Mouse (Mus musculus) stomach, embryonic 14.5 days (tissue): ENCODE measurements around the gene Nyx. TPM values are rescaled to one million over a fixed set of nuclear protein-coding genes. Genes with fewer than 3 reads are reported as not detected.

Experiments
- ATAC-seq: fragments of 200-750 bp; cut with Nextera tagmentation; 2 replicates; pipeline ENCODE4 v1.8.0; 2017; ENCODE audit warnings: low read depth, moderate TSS enrichment; ENCODE audit not compliant: insufficient number of reproducible peaks, insufficient read depth, low FRiP score
- H3K27ac ChIP-seq: fragments of 300-500 bp; sonication (generic); 2 replicates; pipeline ENCODE4 v1.5.1; 2014; ENCODE audit warnings: mild to moderate bottlenecking, low read length, moderate library complexity, mixed read lengths
- H3K27me3 ChIP-seq: fragments of 300-500 bp; sonication (generic); 2 replicates; pipeline ENCODE4 v1.6.1; 2014; ENCODE audit warnings: low read length, control low read depth, mixed read lengths; ENCODE audit not compliant: control insufficient read depth, insufficient read depth
- H3K36me3 ChIP-seq: fragments of 300-500 bp; sonication (generic); 2 replicates; pipeline ENCODE4 v1.6.1; 2014; ENCODE audit warnings: mild to moderate bottlenecking, control low read depth, low read length, moderate library complexity, mixed read lengths; ENCODE audit not compliant: control insufficient read depth, insufficient read depth
- H3K4me1 ChIP-seq: fragments of 300-500 bp; sonication (generic); 2 replicates; pipeline ENCODE4 v1.6.1; 2014; ENCODE audit warnings: low read length, control low read depth, mixed read lengths; ENCODE audit not compliant: control insufficient read depth, insufficient read depth
- H3K4me2 ChIP-seq: fragments of 300-500 bp; sonication (generic); replicated peaks from 2 replicates; pipeline ENCODE4 v1.6.1; 2014; ENCODE audit warnings: low read depth, low read length, control low read depth
- H3K4me3 ChIP-seq: fragments of 300-500 bp; sonication (generic); 2 replicates; pipeline ENCODE4 v1.5.1; 2014; ENCODE audit warnings: low read depth, low read length, control low read depth
- H3K9ac ChIP-seq: fragments of 300-500 bp; sonication (generic); replicated peaks from 2 replicates; pipeline ENCODE4 v1.6.1; 2014; ENCODE audit warnings: low read depth, mild to moderate bottlenecking, control low read depth, low read length, moderate library complexity, mixed read lengths
- H3K9me3 ChIP-seq: fragments of 300-500 bp; sonication (generic); 2 replicates; pipeline ENCODE4 v1.6.1; 2016; ENCODE audit warnings: low read depth, low read length, control low read depth; ENCODE audit not compliant: control insufficient read depth
- WGBS: fragments of 180-500 bp; shearing (Covaris S2); extraction: QIAGEN DNeasy Blood & Tissue Kit; methylation state at CpG from one replicate; pipeline ENCODE4 v1.1.7; 2014; 5-methylcytosine and 5-hydroxymethylcytosine counted together
- polyA plus RNA-seq: library from polyadenylated mRNA; unstranded; fragments of >200 nt; fragmentation: Nextera tagmentation; extraction: Ambion mirVana; gene quantifications from 2 replicates; pipeline ENCODE4 v1.2.1, GENCODE M21; 2014

The Nyx gene
- polyA plus RNA-seq, 1 experiment from 2014 or later = not detected

DNA sequence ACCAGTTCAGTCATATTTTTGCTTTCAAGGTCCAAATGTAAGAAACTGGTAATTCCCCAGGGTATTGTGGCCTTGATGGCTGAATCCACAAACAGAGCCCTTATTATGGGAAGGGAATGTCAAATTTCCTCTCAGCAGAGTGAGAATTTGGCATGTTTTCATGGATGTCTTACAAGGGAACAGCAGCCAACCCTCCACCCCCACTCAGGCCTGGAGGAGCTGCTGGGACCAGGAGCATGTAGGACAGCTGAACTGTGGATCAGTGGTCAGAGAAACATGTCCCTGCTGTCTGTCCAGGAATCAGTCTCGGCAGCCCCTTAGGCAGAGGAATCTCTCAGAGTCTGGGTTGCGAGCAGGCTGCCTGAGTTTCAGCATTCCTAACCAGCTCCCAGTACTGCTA lies 771 bp downstream of the Nyx start:
- WGBS = 88% methylated on average over 2 of the region's 2 CpGs
- H3K27ac ChIP-seq = no peak overlapping the region
- H3K4me3 ChIP-seq = no peak overlapping the region
- H3K9me3 ChIP-seq = no peaks in the 10 kb centered on the region
- no peak overlapping the region for H3K9ac ChIP-seq
- H3K4me1 ChIP-seq = no peaks in the 10 kb centered on the region
- no peaks in the 10 kb centered on the region for H3K36me3 ChIP-seq
- no peaks in the 10 kb centered on the region for H3K27me3 ChIP-seq
- H3K4me2 ChIP-seq = no peak overlapping the region
- no peak for ATAC-seq

DNA sequence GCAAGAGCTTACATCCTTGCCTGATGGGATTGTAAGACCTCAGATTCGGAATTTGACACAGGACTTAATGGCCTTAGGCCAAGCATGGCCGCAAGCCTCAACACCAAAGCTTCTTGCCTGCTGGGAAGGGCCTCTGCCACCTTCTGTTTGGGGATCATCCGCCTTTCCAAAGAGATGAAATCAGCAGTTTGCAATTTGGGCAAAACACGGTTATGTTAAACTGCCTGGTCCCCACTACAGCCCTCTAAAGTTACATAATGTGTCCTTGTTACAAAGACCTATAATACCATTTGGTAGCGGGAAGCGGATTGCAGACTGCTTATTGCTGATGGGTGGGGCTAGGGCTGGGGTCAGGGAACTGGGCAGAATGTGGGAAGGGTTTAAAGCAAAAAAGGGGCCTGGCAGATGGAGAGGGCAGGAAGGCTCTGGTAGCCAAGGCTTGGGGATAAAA lies 1.2 kb downstream of the Nyx start:
- H3K9ac ChIP-seq = no peak overlapping the region
- H3K4me1 ChIP-seq = no peaks in the 10 kb centered on the region
- WGBS = 70% methylated on average over 6 of the region's 6 CpGs
- no peaks in the 10 kb centered on the region for H3K9me3 ChIP-seq
- no peak overlapping the region for H3K4me3 ChIP-seq
- ATAC-seq = no peak
- H3K4me2 ChIP-seq = no peak overlapping the region
- H3K27me3 ChIP-seq = no peaks in the 10 kb centered on the region
- H3K36me3 ChIP-seq = no peaks in the 10 kb centered on the region
- no peak overlapping the region for H3K27ac ChIP-seq

DNA sequence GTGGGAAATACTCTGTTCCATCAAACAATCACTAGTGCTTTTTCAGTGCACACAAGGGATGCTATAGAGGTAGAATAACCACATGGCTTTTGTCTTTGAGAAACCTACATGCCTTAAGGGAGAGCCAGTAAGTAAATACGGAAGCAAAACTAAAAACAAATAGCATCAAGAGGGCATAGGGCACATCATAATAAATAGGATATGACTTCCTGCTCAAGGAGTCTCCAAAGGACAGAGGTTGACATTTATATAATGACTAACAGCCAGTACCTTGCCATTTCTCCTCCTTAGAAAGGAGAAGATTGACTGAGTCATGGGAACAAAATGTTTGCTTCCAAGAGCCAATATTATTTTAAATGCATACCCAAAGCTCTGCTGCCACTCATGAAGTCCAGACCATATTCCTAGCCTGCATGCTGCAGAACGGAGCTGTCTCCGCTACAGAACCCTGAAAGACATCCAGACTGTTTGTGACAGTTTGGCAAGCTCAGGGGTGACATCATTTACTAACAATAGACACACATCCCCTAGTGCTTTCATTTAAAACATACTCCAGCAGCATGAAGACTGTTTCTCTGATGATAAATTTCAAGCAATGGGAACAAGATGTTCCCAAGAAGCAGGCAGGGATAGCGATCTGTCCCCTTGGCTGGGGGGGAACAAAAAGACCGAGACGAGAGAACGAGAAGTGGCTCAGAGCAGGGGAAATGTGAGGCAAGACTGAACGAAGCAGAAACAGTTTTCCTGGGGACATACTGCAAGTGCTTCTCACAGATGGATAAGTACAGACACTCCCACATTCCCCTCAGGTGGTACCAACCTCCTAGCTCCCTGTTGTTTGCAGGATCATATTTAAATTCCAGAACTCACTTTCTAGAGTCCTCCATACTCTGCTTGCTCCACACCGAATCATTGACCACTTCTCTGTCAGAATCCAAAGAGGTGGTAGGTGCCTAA lies 3.5 kb downstream of the Nyx start:
- H3K27ac ChIP-seq = no peak overlapping the region
- no peaks in the 10 kb centered on the region for H3K4me1 ChIP-seq
- H3K4me3 ChIP-seq = no peak overlapping the region
- H3K4me2 ChIP-seq = no peak overlapping the region
- WGBS = 64% methylated on average over 9 of the region's 9 CpGs
- no peak for ATAC-seq
- H3K9me3 ChIP-seq = no peaks in the 10 kb centered on the region
- H3K9ac ChIP-seq = no peak overlapping the region
- no peaks in the 10 kb centered on the region for H3K27me3 ChIP-seq
- no peaks in the 10 kb centered on the region for H3K36me3 ChIP-seq

DNA sequence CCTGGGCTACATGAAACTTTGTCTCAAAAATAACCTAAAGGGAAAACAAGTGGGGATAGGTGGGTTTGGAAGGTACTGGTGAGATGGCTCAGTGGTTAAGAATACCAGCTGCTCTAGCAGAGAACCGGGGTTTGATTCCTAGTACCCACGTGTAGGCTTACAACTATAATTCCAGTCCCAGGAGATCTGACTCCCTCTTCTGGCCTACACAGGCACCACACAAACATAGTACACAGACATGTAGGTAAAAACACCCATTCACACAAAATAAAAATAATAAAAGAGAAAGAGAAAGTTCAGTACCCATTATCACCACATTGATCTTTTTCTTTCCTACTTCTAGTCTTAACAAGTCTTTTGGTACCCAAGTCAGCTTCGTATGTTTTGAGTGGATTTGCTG lies 6.0 kb downstream of the Nyx start:
- H3K4me1 ChIP-seq = no peaks in the 10 kb centered on the region
- no peak overlapping the region for H3K9ac ChIP-seq
- H3K9me3 ChIP-seq = no peaks in the 10 kb centered on the region
- no peaks in the 10 kb centered on the region for H3K36me3 ChIP-seq
- H3K4me2 ChIP-seq = no peak overlapping the region
- ATAC-seq = no peak
- no peaks in the 10 kb centered on the region for H3K27me3 ChIP-seq
- H3K4me3 ChIP-seq = no peak overlapping the region
- 85% methylated on average over 3 of the region's 3 CpGs for WGBS
- no peak overlapping the region for H3K27ac ChIP-seq

DNA sequence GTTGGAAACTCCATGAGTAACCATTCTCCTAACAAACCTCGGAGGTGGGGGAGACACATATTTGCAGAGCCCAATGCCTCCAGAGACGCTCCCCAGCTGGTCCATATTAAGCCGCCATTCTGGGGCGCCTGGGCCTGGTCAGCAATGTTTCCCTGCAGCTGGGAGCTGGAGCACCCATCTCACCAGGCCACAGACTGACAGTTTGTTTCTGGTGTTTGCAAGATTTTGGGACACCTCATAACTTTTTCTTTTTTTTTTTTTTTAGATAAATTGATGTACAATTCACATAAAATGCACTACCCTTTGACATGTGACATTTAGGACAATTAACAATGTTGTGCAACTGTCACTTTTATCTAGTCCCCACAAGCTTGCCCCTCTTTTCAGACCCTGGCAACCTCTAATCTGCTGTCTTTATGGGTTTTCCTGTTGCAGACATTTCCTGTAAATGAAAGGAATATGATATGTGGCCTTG lies 6.9 kb downstream of the Nyx start:
- Histone ChIP-seq H3K9ac (no peak overlapping the region), H3K36me3 (no peaks in the 10 kb centered on the region), H3K4me3 (no peak overlapping the region), H3K4me2 (no peak overlapping the region), H3K27ac (no peak overlapping the region), H3K27me3 (no peaks in the 10 kb centered on the region), H3K9me3 (no peaks in the 10 kb centered on the region), H3K4me1 (no peaks in the 10 kb centered on the region)
- WGBS = 65% methylated on average over 4 of the region's 4 CpGs
- no peak for ATAC-seq

DNA sequence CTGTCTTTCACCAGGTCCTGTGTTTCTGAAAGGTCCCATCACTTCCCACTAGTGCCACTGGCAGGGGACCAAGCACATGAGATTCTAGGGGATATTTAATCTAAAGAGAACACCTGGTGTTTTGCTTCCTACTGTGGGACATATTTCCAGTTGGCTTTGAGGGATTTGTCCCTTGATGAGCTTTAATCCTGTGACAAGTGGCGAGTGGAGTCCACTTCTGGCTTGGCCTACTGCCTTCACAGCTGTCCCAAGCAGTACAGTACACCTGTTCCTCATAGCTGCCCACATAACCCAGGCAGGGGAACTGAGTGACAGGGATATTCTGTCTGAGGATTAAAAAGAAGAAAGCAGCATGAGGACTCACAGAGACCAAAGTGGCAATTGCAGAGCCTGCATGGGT lies 9.5 kb downstream of the Nyx start:
- H3K27ac ChIP-seq = no peak overlapping the region
- WGBS = 79% methylated on average over 1 of the region's 1 CpGs
- H3K9ac ChIP-seq = no peak overlapping the region
- H3K9me3 ChIP-seq = no peaks in the 10 kb centered on the region
- no peak overlapping the region for H3K4me3 ChIP-seq
- H3K27me3 ChIP-seq = no peaks in the 10 kb centered on the region
- no peaks in the 10 kb centered on the region for H3K4me1 ChIP-seq
- no peaks in the 10 kb centered on the region for H3K36me3 ChIP-seq
- H3K4me2 ChIP-seq = no peak overlapping the region
- no peak for ATAC-seq

DNA sequence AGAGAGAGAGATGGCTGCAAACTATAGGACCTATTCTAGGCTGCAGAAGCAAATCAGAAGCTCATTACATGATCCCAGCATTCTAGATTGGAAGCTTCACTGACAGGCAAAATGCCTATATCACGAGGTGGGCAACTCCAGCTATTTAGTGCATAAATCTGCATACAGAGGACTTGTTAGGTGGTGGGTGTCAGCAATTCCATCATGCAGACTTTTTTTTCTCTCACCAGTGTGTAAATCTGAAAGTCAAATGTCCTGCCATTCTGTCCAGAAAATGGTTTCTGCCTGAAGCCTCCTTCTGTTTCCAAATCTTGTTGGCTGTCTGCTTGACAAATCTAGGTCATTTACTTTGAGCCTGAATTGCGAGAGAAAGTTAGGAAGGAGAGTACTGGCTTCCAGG lies 11.7 kb downstream of the Nyx start:
- no peaks in the 10 kb centered on the region for H3K36me3 ChIP-seq
- no peaks in the 10 kb centered on the region for H3K27me3 ChIP-seq
- ATAC-seq = no peak
- 53% methylated on average over 2 of the region's 2 CpGs for WGBS
- H3K4me2 ChIP-seq = no peak overlapping the region
- H3K9ac ChIP-seq = no peak overlapping the region
- H3K9me3 ChIP-seq = no peaks in the 10 kb centered on the region
- H3K4me1 ChIP-seq = no peaks in the 10 kb centered on the region
- no peak overlapping the region for H3K4me3 ChIP-seq
- H3K27ac ChIP-seq = no peak overlapping the region

DNA sequence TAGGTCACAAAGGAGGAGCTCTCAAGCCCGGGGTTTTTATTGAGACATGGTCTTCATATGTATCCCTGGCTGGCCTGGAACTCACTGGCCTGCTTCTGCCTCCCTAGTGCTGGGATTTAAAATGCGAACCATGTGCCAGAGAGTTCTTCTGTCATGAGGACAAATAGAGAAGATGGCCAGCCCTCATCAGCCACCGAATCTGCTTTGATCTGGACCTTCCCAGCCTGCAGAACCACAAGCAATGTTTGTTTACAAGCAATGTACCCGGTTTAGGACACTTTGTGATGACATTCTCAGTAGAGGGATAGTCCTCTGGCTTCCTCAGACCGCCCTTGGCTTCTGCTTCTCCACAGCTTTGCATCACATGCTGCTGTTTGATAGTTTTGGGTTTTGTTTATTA lies 12.4 kb downstream of the Nyx start:
- ATAC-seq = no peak
- 59% methylated on average over 5 of the region's 5 CpGs for WGBS
- Histone ChIP-seq H3K4me2 (no peak overlapping the region), H3K9ac (no peak overlapping the region), H3K9me3 (no peaks in the 10 kb centered on the region), H3K36me3 (no peaks in the 10 kb centered on the region), H3K4me1 (no peaks in the 10 kb centered on the region), H3K27me3 (no peaks in the 10 kb centered on the region), H3K4me3 (no peak overlapping the region), H3K27ac (no peak overlapping the region)

DNA sequence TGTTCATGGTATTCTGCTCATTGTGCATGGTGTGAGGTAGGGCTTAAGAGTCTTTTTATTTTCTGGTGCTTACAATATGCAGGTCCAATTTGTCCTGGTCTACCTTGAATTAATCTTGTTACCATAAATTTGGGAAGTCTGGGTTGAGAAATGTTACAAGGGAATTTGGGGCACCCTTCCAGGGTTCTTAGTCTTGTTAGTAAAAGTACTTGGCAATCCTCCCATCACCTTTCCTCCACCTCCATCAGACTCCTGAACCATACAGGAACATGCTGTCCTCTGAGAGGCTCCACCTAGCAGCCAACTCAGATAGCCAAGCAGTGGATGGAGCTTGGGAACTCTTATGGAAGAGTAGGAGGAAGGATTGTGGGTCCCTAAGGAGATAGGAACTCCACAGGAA lies 13.7 kb downstream of the Nyx start:
- no peaks in the 10 kb centered on the region for H3K4me1 ChIP-seq
- no peaks in the 10 kb centered on the region for H3K9me3 ChIP-seq
- H3K9ac ChIP-seq = no peak overlapping the region
- H3K4me3 ChIP-seq = no peak overlapping the region
- no peak for ATAC-seq
- no peaks in the 10 kb centered on the region for H3K36me3 ChIP-seq
- no peak overlapping the region for H3K4me2 ChIP-seq
- H3K27ac ChIP-seq = no peak overlapping the region
- H3K27me3 ChIP-seq = no peaks in the 10 kb centered on the region
